Comparison of ENCODE assay signal across 9 mouse cellular contexts in genomic region chr2:32821041-32821802, GRCm38 (mm10). TPM values are rescaled to one million over a fixed set of nuclear protein-coding genes. Genes with fewer than 3 reads are reported as not detected.
DNase-seq lines count a peak whose midpoint lies in the region; ATAC-seq and TF ChIP-seq lines count a peak whose summit lies in the region.
"Had no signal": no experiment of that assay in that cellular context is flagged by ENCODE, and none has a peak within 500 bp of the region (broad histone marks: within the 10 kb centered on the region; RNA-seq: fewer than 3 reads in every experiment).

No protein-coding gene starts in this region.

- peak; percentile 28 for DNase-seq in forebrain, embryonic 14.5 days (ENCODE audit: low spot score)
- DNase-seq in urinary bladder, postnatal 14 days (ENCODE audit: low spot score), result peak; percentile 40
- no peak for DNase-seq in urinary bladder, adult 2 months (ENCODE audit: low spot score)
- peak; percentile 50 for DNase-seq in embryonic facial prominence, embryonic 11.5 days (ENCODE audit: low spot score)
- peak; percentile 41 for DNase-seq in lung, adult 2 months
- peak; percentile 50 for DNase-seq in stomach, postnatal 0 days (ENCODE audit: low spot score)

- H3K4me1 ChIP-seq in forebrain, embryonic 14.5 days (ENCODE audit: control insufficient read depth, insufficient read depth, low read length), result 0 out of 2 replicates have a peak, but pooled peaks cover 5% of the 10 kb centered on the region
- H3K4me1 ChIP-seq in forebrain, embryonic 15.5 days, result peaks cover 23% of the 10 kb centered on the region
- H3K4me1 ChIP-seq in embryonic facial prominence, embryonic 11.5 days (ENCODE audit: control insufficient read depth, insufficient read depth, low read length), result peaks cover 4% of the 10 kb centered on the region
- H3K4me1 ChIP-seq in lung, adult 2 months (ENCODE audit: control insufficient read depth, insufficient read depth, low read length), result peaks cover 9% of the 10 kb centered on the region; the same call in 1 of the 2 replicates
- no peaks in the 10 kb centered on the region for H3K4me1 ChIP-seq in stomach, postnatal 0 days (replicated peaks; ENCODE audit: control insufficient read depth, insufficient read depth)
- peaks cover 18% of the 10 kb centered on the region for H3K4me1 ChIP-seq in forebrain, embryonic 16.5 days (replicated peaks; ENCODE audit: control insufficient read depth, insufficient read depth, low read length)

- H3K9me3 ChIP-seq in forebrain, embryonic 14.5 days (replicated peaks; ENCODE audit: control insufficient read depth, low read length), result no peaks in the 10 kb centered on the region
- H3K9me3 ChIP-seq in forebrain, embryonic 15.5 days, result no peaks in the 10 kb centered on the region
- no peaks in the 10 kb centered on the region for H3K9me3 ChIP-seq in embryonic facial prominence, embryonic 11.5 days (replicated peaks; ENCODE audit: control insufficient read depth, low read length)
- no peaks in the 10 kb centered on the region for H3K9me3 ChIP-seq in stomach, postnatal 0 days (ENCODE audit: control insufficient read depth, low read length)
- no peaks in the 10 kb centered on the region for H3K9me3 ChIP-seq in forebrain, embryonic 16.5 days (ENCODE audit: control insufficient read depth, low read length)
- H3K9me3 ChIP-seq: limb, embryonic 12.5 days had no signal

- no peak overlapping the region for H3K9ac ChIP-seq in forebrain, embryonic 14.5 days (ENCODE audit: low read length)
- H3K9ac ChIP-seq in forebrain, embryonic 15.5 days (replicated peaks), result no peak overlapping the region
- no peak overlapping the region for H3K9ac ChIP-seq in embryonic facial prominence, embryonic 11.5 days (replicated peaks; ENCODE audit: low read length)
- H3K9ac ChIP-seq in stomach, postnatal 0 days (ENCODE audit: low read length), result no peak overlapping the region
- H3K9ac ChIP-seq in forebrain, embryonic 16.5 days (replicated peaks; ENCODE audit: low read depth, low read length), result no peak overlapping the region
- H3K9ac ChIP-seq: limb, embryonic 12.5 days had no signal

- H3K4me2 ChIP-seq in forebrain, embryonic 14.5 days (ENCODE audit: low read length), result no peak overlapping the region
- H3K4me2 ChIP-seq in forebrain, embryonic 15.5 days (replicated peaks), result no peak overlapping the region
- H3K4me2 ChIP-seq in embryonic facial prominence, embryonic 11.5 days (ENCODE audit: low read depth, low read length), result no peak overlapping the region
- no peak overlapping the region for H3K4me2 ChIP-seq in stomach, postnatal 0 days (replicated peaks; ENCODE audit: low read depth)
- H3K4me2 ChIP-seq in forebrain, embryonic 16.5 days (ENCODE audit: low read length), result no peak overlapping the region
- H3K4me2 ChIP-seq: limb, embryonic 12.5 days had no signal

- H3K36me3 ChIP-seq in forebrain, embryonic 14.5 days (ENCODE audit: control insufficient read depth, insufficient read depth, low read length), result peaks cover 25% of the 10 kb centered on the region
- H3K36me3 ChIP-seq in forebrain, embryonic 15.5 days, result peaks cover 25% of the 10 kb centered on the region
- no peaks in the 10 kb centered on the region for H3K36me3 ChIP-seq in embryonic facial prominence, embryonic 11.5 days (replicated peaks; ENCODE audit: control insufficient read depth, insufficient read depth, low read depth, low read length)
- H3K36me3 ChIP-seq in stomach, postnatal 0 days (ENCODE audit: control insufficient read depth, insufficient read depth, low read length), result no peaks in the 10 kb centered on the region
- peaks cover 8% of the 10 kb centered on the region; the same call in 1 of the 2 replicates for H3K36me3 ChIP-seq in forebrain, embryonic 16.5 days (ENCODE audit: control insufficient read depth, insufficient read depth)

- ATAC-seq in forebrain, embryonic 14.5 days, result no peak
- ATAC-seq in forebrain, embryonic 15.5 days (replicated peaks), result no peak
- no peak for ATAC-seq in embryonic facial prominence, embryonic 11.5 days (replicated peaks; ENCODE audit: insufficient number of reproducible peaks, low FRiP score, low TSS enrichment, low read depth)
- ATAC-seq in stomach, postnatal 0 days (ENCODE audit: low FRiP score, low TSS enrichment), result no peak
- no peak for ATAC-seq in forebrain, embryonic 16.5 days

- no peak overlapping the region for H3K4me3 ChIP-seq in forebrain, embryonic 14.5 days (ENCODE audit: low read depth, low read length)
- H3K4me3 ChIP-seq in forebrain, embryonic 15.5 days, result no peak overlapping the region
- H3K4me3 ChIP-seq in embryonic facial prominence, embryonic 11.5 days (ENCODE audit: low read depth, low read length), result no peak overlapping the region
- H3K4me3 ChIP-seq in lung, adult 2 months (replicated peaks; ENCODE audit: extremely low read depth, low read depth, low read length), result no peak overlapping the region
- no peak overlapping the region for H3K4me3 ChIP-seq in stomach, postnatal 0 days (ENCODE audit: low read depth, low read length)
- no peak overlapping the region for H3K4me3 ChIP-seq in forebrain, embryonic 16.5 days (replicated peaks; ENCODE audit: low read length)
- H3K4me3 ChIP-seq: limb, embryonic 12.5 days had no signal

- 70% methylated on average over 11 of the region's 11 CpGs for WGBS in forebrain, embryonic 14.5 days
- 70% methylated on average over 11 of the region's 11 CpGs for WGBS in forebrain, embryonic 15.5 days
- WGBS in embryonic facial prominence, embryonic 11.5 days, result 66% methylated on average over 11 of the region's 11 CpGs
- WGBS in lung, adult 2 months, result 61% methylated on average over 11 of the region's 11 CpGs
- 54% methylated on average over 11 of the region's 11 CpGs for whole genome bisulfite sequencing in stomach, postnatal 0 days
- WGBS in forebrain, embryonic 16.5 days, result 69% methylated on average over 11 of the region's 11 CpGs

- peak; percentile 52 for TF ChIP-seq CTCF in lung, adult 2 months (IDR thresholded peaks at IDR 0.05; ENCODE audit: insufficient read depth, low read length)
- TF ChIP-seq CTCF in stomach, postnatal 0 days (IDR thresholded peaks at IDR 0.05; ENCODE audit: low read depth), result peak; percentile 77

- no peaks in the 10 kb centered on the region for H3K27me3 ChIP-seq in forebrain, embryonic 14.5 days (replicated peaks; ENCODE audit: control insufficient read depth, insufficient read depth, low read length)
- no peaks in the 10 kb centered on the region for H3K27me3 ChIP-seq in forebrain, embryonic 15.5 days
- no peaks in the 10 kb centered on the region for H3K27me3 ChIP-seq in embryonic facial prominence, embryonic 11.5 days (ENCODE audit: control insufficient read depth, insufficient read depth, low read length)
- H3K27me3 ChIP-seq in stomach, postnatal 0 days (ENCODE audit: control insufficient read depth, insufficient read depth, low read length), result no peaks in the 10 kb centered on the region
- no peaks in the 10 kb centered on the region for H3K27me3 ChIP-seq in forebrain, embryonic 16.5 days (replicated peaks; ENCODE audit: control insufficient read depth, insufficient read depth, low read length)
- H3K27me3 ChIP-seq: limb, embryonic 12.5 days had no signal

- H3K27ac ChIP-seq in forebrain, embryonic 14.5 days (ENCODE audit: low read depth, low read length), result no peak overlapping the region
- no peak overlapping the region for H3K27ac ChIP-seq in forebrain, embryonic 15.5 days (replicated peaks)
- no peak overlapping the region for H3K27ac ChIP-seq in embryonic facial prominence, embryonic 11.5 days (replicated peaks; ENCODE audit: low read depth, low read length)
- H3K27ac ChIP-seq in stomach, postnatal 0 days (replicated peaks), result no peak overlapping the region
- H3K27ac ChIP-seq in forebrain, embryonic 16.5 days (ENCODE audit: low read length), result no peak overlapping the region
- H3K27ac ChIP-seq: limb, embryonic 12.5 days had no signal

- no peak for TF ChIP-seq POLR2A in lung, adult 2 months (IDR thresholded peaks at IDR 0.05; ENCODE audit: borderline replicate concordance, extremely low read depth, low read depth, low read length)

- no peak for TF ChIP-seq EP300 in stomach, postnatal 0 days (optimal IDR thresholded peaks at IDR 0.05)

RNA-seq across cellular contexts. Expression of gene Stxbp1, which starts 25.8 kb away (rescaled TPM):
- polyA plus RNA-seq in forebrain, embryonic 14.5 days (2014; fragmentation: Nextera tagmentation; extraction: Ambion mirVana), result 127 and 174 TPM in 2 replicates
- polyA plus RNA-seq in forebrain, embryonic 15.5 days (2015; fragmentation: Nextera tagmentation; extraction: Ambion mirVana), result 191 and 197 TPM in 2 replicates
- polyA plus RNA-seq in urinary bladder, adult 2 months (2012; rRNA removed), result 15.8 and 19.8 TPM in 2 replicates
- polyA plus RNA-seq in embryonic facial prominence, embryonic 11.5 days (2014; fragmentation: Nextera tagmentation; extraction: Ambion mirVana), result 22.0 and 27.1 TPM in 2 replicates
- 26.3 and 37.9 TPM in 2 replicates for polyA plus RNA-seq in lung, adult 2 months (2012; rRNA removed)
- polyA plus RNA-seq in stomach, postnatal 0 days (2015; fragmentation: Nextera tagmentation; extraction: Ambion mirVana), result 9.3 and 9.5 TPM in 2 replicates
- 227 and 251 TPM in 2 replicates for polyA plus RNA-seq in forebrain, embryonic 16.5 days (2015; fragmentation: Nextera tagmentation; extraction: Ambion mirVana)

RNA-seq across cellular contexts. Expression of gene Cfap157, which starts 37.0 kb away (rescaled TPM):
- polyA plus RNA-seq in forebrain, embryonic 14.5 days (2014; fragmentation: Nextera tagmentation; extraction: Ambion mirVana), result 0.17 and 0.30 TPM in 2 replicates
- 0.61 and 1.0 TPM in 2 replicates for polyA plus RNA-seq in forebrain, embryonic 15.5 days (2015; fragmentation: Nextera tagmentation; extraction: Ambion mirVana)
- 0.29 and 0.41 TPM in 2 replicates for polyA plus RNA-seq in urinary bladder, adult 2 months (2012; rRNA removed)
- 0.21 TPM in 1 of 2 replicates, not detected in the other for polyA plus RNA-seq in embryonic facial prominence, embryonic 11.5 days (2014; fragmentation: Nextera tagmentation; extraction: Ambion mirVana)
- 2.1 and 2.4 TPM in 2 replicates for polyA plus RNA-seq in lung, adult 2 months (2012; rRNA removed)
- polyA plus RNA-seq in stomach, postnatal 0 days (2015; fragmentation: Nextera tagmentation; extraction: Ambion mirVana), result 0.63 and 1.1 TPM in 2 replicates
- polyA plus RNA-seq in forebrain, embryonic 16.5 days (2015; fragmentation: Nextera tagmentation; extraction: Ambion mirVana), result 0.58 and 0.66 TPM in 2 replicates

RNA-seq across cellular contexts. Expression of gene Ptrh1, which starts 45.6 kb away (rescaled TPM):
- polyA plus RNA-seq in forebrain, embryonic 14.5 days (2014; fragmentation: Nextera tagmentation; extraction: Ambion mirVana), result 4.7 and 5.1 TPM in 2 replicates
- polyA plus RNA-seq in forebrain, embryonic 15.5 days (2015; fragmentation: Nextera tagmentation; extraction: Ambion mirVana), result 4.8 and 6.6 TPM in 2 replicates
- polyA plus RNA-seq in urinary bladder, adult 2 months (2012; rRNA removed), result 8.6 and 10.4 TPM in 2 replicates
- polyA plus RNA-seq in embryonic facial prominence, embryonic 11.5 days (2014; fragmentation: Nextera tagmentation; extraction: Ambion mirVana), result 3.8 and 5.7 TPM in 2 replicates
- 5.6 and 10.7 TPM in 2 replicates for polyA plus RNA-seq in lung, adult 2 months (2012; rRNA removed)
- 7.6 and 10.1 TPM in 2 replicates for polyA plus RNA-seq in stomach, postnatal 0 days (2015; fragmentation: Nextera tagmentation; extraction: Ambion mirVana)
- 5.4 and 6.9 TPM in 2 replicates for polyA plus RNA-seq in forebrain, embryonic 16.5 days (2015; fragmentation: Nextera tagmentation; extraction: Ambion mirVana)

RNA-seq across cellular contexts. Expression of gene Ttc16, which starts 45.8 kb away (rescaled TPM):
- 0.27 and 0.80 TPM in 2 replicates for polyA plus RNA-seq in forebrain, embryonic 14.5 days (2014; fragmentation: Nextera tagmentation; extraction: Ambion mirVana)
- 0.61 and 0.66 TPM in 2 replicates for polyA plus RNA-seq in forebrain, embryonic 15.5 days (2015; fragmentation: Nextera tagmentation; extraction: Ambion mirVana)
- 0.80 and 0.85 TPM in 2 replicates for polyA plus RNA-seq in urinary bladder, adult 2 months (2012; rRNA removed)
- 0.24 TPM in 1 of 2 replicates, not detected in the other for polyA plus RNA-seq in embryonic facial prominence, embryonic 11.5 days (2014; fragmentation: Nextera tagmentation; extraction: Ambion mirVana)
- polyA plus RNA-seq in lung, adult 2 months (2012; rRNA removed), result 9.7 and 12.0 TPM in 2 replicates
- polyA plus RNA-seq in stomach, postnatal 0 days (2015; fragmentation: Nextera tagmentation; extraction: Ambion mirVana), result 0.05 and 0.06 TPM in 2 replicates
- polyA plus RNA-seq in forebrain, embryonic 16.5 days (2015; fragmentation: Nextera tagmentation; extraction: Ambion mirVana), result 0.41 and 0.62 TPM in 2 replicates

RNA-seq across cellular contexts. Expression of gene Fam129b, which starts 54.7 kb away (rescaled TPM):
- polyA plus RNA-seq in forebrain, embryonic 14.5 days (2014; fragmentation: Nextera tagmentation; extraction: Ambion mirVana), result 13.8 and 17.7 TPM in 2 replicates
- polyA plus RNA-seq in forebrain, embryonic 15.5 days (2015; fragmentation: Nextera tagmentation; extraction: Ambion mirVana), result 33.5 TPM in 2 replicates
- polyA plus RNA-seq in urinary bladder, adult 2 months (2012; rRNA removed), result 99.6 and 102 TPM in 2 replicates
- polyA plus RNA-seq in embryonic facial prominence, embryonic 11.5 days (2014; fragmentation: Nextera tagmentation; extraction: Ambion mirVana), result 13.7 and 15.9 TPM in 2 replicates
- polyA plus RNA-seq in lung, adult 2 months (2012; rRNA removed), result 205 and 224 TPM in 2 replicates
- 90.7 and 101 TPM in 2 replicates for polyA plus RNA-seq in stomach, postnatal 0 days (2015; fragmentation: Nextera tagmentation; extraction: Ambion mirVana)
- 36.4 and 41.1 TPM in 2 replicates for polyA plus RNA-seq in forebrain, embryonic 16.5 days (2015; fragmentation: Nextera tagmentation; extraction: Ambion mirVana)
